Mouse (Mus musculus) brain, embryonic 18.5 days (tissue): Measurements from ENCODE around the gene Susd1.
A peak's percentile ranks its signal among the peaks of the same experiment; 100 is the strongest.

ENCODE experiments used
- DNase-seq: peaks from one replicate; pipeline ENCODE4 v3.0.0-alpha.2; 2012; ENCODE audit warnings: low read depth, low spot score

Susd1 gene

DNA sequence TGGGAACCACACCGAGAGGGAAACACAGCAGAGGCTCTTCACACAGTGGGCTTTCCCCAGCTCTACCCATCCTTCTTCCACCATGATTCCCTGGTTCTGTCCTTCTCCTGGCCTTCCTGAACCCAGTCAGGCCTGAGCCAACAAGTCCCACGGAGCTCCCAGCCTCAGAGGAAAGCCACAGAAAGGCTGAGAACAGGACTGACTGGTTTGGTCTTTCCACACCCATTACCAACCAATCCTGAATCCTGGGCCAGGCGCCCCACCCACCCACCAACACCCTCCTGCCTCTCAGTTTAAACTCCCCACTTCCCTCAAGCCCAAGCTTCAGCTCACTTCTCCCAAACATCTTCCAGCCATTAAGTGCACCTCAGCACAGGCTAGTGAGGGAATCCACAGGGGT is 4.4 kb downstream of the Susd1 start:
- DNase-seq = no peak

DNA sequence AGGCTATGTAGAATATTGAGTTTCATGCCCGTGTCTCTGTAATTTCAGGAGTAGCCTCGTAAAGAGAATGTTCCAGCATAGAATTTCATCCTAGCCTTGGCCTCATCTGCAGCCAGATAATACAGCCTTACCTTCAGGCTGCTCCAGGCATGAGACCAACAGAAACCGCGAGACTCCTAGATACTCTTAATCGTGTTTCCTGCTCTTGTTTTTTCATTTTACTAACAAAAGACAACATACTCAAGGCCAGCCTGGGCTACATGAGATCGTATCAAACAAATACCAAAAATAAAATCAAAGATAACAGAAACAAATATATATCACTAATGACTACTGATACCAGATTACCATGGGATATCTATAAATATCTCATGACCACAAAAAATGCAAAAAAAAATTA is 9.3 kb downstream of the Susd1 start:
- no peak for DNase-seq

DNA sequence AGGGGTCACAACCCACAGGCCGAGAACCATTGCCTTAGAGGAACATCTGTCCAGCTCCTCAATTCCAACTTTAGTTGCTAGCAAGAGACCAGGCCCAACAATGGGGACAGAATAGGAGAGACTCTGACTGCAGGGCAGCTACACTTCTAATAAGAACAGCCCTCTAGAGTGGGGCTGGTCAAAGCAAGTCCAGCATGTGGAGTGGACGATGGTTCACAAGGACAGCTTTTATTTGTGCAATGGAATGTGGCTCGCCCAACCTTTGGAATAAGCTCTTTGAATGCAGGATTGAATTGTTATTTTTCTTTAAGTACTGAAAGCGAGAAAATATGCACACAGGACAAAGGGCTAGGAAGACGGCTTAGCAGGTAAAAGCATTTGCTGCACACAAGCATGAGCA is 12.0 kb downstream of the Susd1 start:
- no peak for DNase-seq

- no peak for DNase-seq
These were observed 15.6 kb downstream of the Susd1 start for GRCm38 (mm10) chr4:59422808-59423207.

GRCm38 (mm10) chr4:59422025-59422783 is 16.2 kb downstream of the Susd1 start:
- no peak for DNase-seq

DNA sequence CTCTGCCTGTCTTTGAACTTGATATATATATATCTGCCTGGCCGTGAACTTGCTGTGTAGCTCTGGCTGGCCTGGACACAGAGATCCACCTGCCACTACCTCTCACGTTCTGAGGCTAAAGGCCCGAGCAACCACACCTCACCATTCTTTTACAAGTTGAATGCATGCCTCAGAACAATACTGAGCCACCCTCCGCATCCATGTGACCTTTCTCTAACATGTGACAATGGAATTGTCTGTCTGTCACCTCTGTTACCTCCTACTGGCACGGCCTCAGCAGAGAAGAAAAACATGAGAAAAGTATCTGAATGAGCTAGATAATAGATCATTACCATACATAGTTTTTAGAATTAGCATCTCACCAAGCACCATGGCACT is 17.1 kb downstream of the Susd1 start:
- DNase-seq = no peak

DNA sequence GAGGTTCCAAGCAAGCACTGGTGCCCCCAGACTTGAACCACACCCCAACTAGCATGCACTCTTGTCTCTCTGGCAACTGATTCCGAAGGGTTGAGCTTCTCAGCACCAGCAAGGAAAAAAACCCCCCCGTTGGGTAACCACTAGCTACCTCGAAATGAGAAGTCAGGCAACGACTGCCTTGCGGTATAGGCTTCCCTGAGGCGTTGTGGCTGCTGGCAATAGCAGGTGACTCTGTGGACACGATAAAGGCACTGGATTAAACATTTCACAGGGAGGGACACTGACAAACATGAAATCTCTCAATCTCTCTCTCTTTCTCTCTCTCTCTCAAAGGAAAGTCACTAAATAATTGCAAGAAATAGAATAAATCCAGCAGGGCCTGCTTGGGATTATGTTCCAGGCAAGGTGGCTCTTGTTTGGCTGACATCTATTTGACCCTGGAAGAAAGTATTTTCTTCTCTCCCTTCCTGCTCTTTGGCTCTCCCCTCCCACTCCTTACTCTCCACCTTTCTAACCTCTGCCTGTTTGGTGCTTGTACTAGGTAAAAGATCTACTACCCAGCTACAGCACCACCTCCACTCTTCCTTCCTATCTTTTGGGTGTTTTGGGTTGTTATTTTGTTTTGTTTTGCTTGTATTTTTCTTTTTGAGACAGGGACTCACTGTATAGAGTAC is 17.6 kb downstream of the Susd1 start:
- no peak for DNase-seq

DNA sequence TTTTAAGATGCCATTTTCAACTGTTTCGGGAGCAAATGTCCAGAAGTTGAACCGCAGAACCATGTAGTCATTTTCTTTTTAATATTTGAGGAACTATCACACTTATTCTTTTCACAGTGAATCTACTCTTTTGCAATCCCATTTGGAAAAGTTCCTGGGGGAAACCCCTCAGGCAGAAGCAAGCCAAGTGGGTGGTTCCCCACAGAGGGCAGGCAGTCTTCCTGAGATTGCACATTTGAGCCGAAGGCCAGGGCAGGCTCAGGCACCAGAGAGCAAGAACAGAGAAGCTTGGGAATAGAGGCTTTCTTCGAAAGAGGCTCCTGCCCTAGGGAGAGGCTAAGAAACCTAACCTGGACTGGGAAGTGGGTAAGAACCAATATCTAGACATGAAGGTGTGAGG is 19.2 kb downstream of the Susd1 start:
- no peak for DNase-seq

DNA sequence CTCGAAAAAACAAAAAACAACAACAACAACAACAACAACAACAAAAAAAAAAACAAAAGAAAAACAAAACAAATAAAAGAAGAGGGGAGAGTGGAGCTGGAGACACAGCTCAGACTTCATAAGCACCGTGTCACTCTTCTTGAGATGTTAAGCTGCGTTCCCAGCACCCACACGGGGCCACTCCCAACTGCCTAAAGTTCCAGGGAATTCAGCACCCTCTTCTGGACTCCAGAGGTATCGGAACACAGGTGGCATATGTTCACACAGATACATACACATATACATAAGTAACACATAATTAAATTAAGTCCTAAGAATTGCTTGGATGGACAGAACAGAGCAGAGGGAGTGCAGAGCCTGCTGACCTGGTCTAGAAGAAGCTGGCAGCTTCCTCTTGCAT is 25.0 kb downstream of the Susd1 start:
- DNase-seq = no peak

DNA sequence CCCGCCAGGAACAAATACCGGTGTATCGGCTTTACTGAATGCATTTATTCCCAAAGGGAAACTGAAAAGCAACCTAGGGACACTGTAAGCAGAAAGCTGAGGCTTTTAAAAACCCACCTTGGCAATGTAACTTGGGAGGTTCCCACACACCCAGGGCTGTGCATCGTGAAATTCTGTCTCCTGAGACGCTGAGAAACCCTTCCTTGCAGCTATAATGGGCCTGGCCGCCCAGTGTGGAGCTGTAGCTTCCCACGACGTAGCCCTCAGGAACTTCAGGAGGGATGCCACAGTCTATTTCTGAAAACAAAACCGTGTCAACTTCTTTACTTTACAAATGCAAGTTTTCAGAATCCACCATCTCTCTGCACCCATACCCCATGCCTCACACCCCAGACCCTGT is 27.3 kb downstream of the Susd1 start:
- DNase-seq = no peak

DNA sequence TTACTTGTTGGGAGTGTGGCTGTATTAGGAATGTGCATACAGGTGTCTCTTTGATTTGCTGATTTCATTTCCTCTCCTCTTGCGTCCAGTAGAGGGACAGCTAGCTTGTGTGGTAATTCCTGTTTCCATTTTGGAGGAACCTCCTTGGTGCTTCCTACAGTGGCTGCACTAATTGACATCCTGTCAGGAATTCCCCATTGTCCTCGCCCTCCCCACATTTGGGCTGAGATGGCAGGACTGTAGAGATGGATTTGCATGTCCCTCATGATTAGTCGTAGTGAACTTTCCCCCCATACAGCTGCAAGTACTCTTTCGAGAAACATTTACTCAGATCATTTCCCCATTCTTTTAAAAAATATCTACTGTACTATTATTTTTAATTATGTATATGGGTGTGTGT is 30.7 kb downstream of the Susd1 start:
- DNase-seq = no peak

- peak; percentile 18 for DNase-seq
These were observed 34.1 kb downstream of the Susd1 start for GRCm38 (mm10) chr4:59404375-59404774.

DNA sequence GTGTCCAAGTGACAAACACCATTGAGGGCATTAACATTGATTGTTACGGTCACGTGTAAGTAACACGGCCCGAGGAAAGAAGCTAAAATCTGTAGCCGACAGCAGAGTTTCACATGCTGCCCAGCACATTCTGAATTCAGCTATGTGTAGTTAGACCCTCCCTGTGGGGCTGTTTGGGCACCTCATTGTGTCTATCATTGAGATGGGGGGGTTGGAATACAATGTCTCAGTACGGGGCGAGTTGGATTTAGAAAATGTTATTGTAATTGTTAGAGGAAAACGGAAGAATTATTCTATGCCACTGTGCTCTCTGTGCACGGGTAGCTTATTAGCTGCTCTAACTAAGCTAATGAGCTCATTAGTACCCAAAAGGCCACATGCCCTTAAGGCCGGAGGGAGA is 37.5 kb downstream of the Susd1 start:
- DNase-seq = no peak

DNA sequence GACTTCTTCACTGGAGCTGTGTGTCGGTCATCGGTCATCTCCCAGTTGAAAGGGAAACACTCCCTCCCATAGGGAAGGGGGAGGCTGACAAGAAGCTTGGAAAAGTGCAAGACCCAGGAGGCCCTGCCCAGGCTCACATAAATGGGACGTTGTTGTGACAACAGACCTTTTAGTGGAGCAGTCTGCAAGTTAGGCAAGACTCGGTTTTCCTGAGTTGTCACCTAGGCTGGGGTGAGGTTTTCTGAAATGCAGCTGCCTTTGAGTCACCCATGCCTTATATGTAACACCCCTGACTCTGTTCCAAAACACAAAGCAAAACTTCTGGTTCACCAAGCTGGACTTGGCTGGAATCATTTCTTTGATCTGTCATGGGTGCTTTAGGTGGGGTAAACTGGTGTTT is 39.1 kb downstream of the Susd1 start:
- no peak for DNase-seq

DNA sequence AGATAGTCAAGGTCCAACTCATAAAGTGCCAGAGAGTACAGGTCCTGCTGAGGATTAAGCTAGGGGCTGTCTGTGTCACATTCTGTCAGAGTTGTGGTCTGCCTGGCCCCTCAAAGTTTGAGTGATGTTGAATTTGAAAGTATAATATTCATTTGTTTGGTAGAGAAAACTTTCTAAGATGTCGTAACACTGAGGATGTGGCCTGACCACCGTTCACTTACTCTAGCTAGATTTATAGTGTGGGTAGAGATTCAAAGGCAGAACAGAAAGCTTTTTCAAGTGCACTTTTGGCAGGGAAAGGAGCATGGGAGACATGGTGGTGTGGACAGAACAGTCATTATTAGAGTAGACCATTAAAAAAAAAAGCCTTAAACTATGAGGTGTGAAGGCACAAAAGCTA is 42.9 kb downstream of the Susd1 start:
- no peak for DNase-seq

GRCm38 (mm10) chr4:59394155-59394554 is 44.3 kb downstream of the Susd1 start:
- DNase-seq = no peak

GRCm38 (mm10) chr4:59388447-59389030 is 49.9 kb downstream of the Susd1 start:
- DNase-seq = no peak

- no peak for DNase-seq
These were observed 50.8 kb downstream of the Susd1 start for GRCm38 (mm10) chr4:59387387-59388210.

GRCm38 (mm10) chr4:59385254-59385895 is 53.1 kb downstream of the Susd1 start:
- no peak for DNase-seq

DNA sequence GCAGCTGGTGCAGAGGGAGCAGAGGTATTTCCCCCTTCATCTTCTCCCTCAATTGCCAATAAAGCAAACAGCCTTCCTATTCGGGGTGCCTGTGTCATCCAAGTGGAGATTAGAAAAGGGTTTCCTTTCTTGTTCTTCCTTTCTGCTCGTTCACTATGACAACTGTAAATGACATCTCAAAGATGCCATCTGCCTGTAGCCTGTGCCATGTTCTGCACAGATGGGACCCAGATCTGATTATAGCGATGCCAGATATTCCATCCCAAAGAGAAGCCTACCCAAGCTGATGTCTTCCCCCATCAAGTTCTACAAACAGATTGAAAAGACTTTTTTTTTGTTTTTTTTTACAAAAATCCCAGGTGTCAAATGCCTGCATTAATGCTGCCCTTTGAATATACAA is 54.6 kb downstream of the Susd1 start:
- DNase-seq = no peak

- DNase-seq = no peak
These were observed 56.3 kb downstream of the Susd1 start for GRCm38 (mm10) chr4:59382131-59382530.
